Mouse (Mus musculus) MEL (cell line): Measurements from ENCODE around the gene Hipk3. TPM values are rescaled to one million over a fixed set of nuclear protein-coding genes. Genes with fewer than 3 reads are reported as not detected.

Experiments
- DNase-seq: peaks from one replicate; pipeline ENCODE4 v3.0.0; 2011; ENCODE audit warnings: low read depth, low spot score
- H3K27ac ChIP-seq: 2 replicates; pipeline ENCODE4 v1.5.1; 2012; ENCODE audit warnings: low read depth, mild to moderate bottlenecking, control low read depth, low read length, moderate library complexity; ENCODE audit not compliant: control insufficient read depth
- H3K27me3 ChIP-seq, 2 experiments: fragments of 150-350 bp in 1 of 2; sonication (generic) in 1 of 2; 2 replicates each; pipeline ENCODE4 v1.6.1; 2012; ENCODE audit warnings: low read length in 2 of 2, mild to moderate bottlenecking in 2 of 2, improper control_type of control experiment in 1 of 2, moderate library complexity in 1 of 2; ENCODE audit not compliant: insufficient read depth in 2 of 2, control insufficient read depth in 1 of 2
- H3K36me3 ChIP-seq, 2 experiments: 2 replicates each; pipeline ENCODE4 v1.6.1; 2012 to 2014; ENCODE audit warnings: low read length in 2 of 2, improper control_type of control experiment in 1 of 2, inconsistent platforms in 1 of 2, mild to moderate bottlenecking in 1 of 2; ENCODE audit not compliant: insufficient read depth in 2 of 2, control insufficient read depth in 1 of 2
- H3K4me1 ChIP-seq, 2 experiments: fragments of 150-350 bp in 1 of 2; sonication (generic) in 1 of 2; 2 replicates each; pipeline ENCODE4 v1.6.1; 2012; ENCODE audit warnings: low read length in 2 of 2, improper control_type of control experiment in 1 of 2, mild to moderate bottlenecking in 1 of 2; ENCODE audit not compliant: insufficient read depth in 2 of 2, control insufficient read depth in 1 of 2
- H3K4me3 ChIP-seq, 2 experiments: fragments of 150-350 bp in 1 of 2; sonication (generic) in 1 of 2; 2 replicates each; pipeline ENCODE4 v1.5.1; 2012; ENCODE audit warnings: low read depth in 2 of 2, low read length in 2 of 2, mild to moderate bottlenecking in 2 of 2, moderate library complexity in 2 of 2, control low read depth in 1 of 2, improper control_type of control experiment in 1 of 2; ENCODE audit not compliant: control insufficient read depth in 1 of 2, insufficient read depth in 1 of 2
- H3K79me2 ChIP-seq: 2 replicates; pipeline ENCODE4 v1.6.1; 2012; ENCODE audit warnings: mild to moderate bottlenecking, low read length, moderate library complexity; ENCODE audit not compliant: control insufficient read depth, poor library complexity, insufficient read depth
- H3K9ac ChIP-seq: 2 replicates; pipeline ENCODE4 v1.6.1; 2012; ENCODE audit warnings: low read depth, mild to moderate bottlenecking, control low read depth, low read length, moderate library complexity; ENCODE audit not compliant: control insufficient read depth, poor library complexity, severe bottlenecking
- H3K9me3 ChIP-seq: fragments of 150-350 bp; sonication (generic); replicated peaks from 2 replicates; pipeline ENCODE4 v1.6.1; 2012; ENCODE audit warnings: mild to moderate bottlenecking, low read length, improper control_type of control experiment, moderate library complexity; ENCODE audit not compliant: insufficient read depth
- E2F4 ChIP-seq: IDR thresholded peaks from 2 replicates; pipeline ENCODE4 v1.6.1; 2011; ENCODE audit warnings: low read depth, low read length, improper control_type of control experiment, borderline replicate concordance
- RAD21 ChIP-seq: IDR thresholded peaks from 2 replicates; pipeline ENCODE4 v1.6.1; 2011; ENCODE audit warnings: mild to moderate bottlenecking, low read depth, low read length, improper control_type of control experiment
- polyA plus RNA-seq, 2 experiments: library from polyadenylated mRNA; stranded (reverse) in 1 of 2; unstranded in 1 of 2; fragments of >175 nt in 1 of 2; fragments of >200 nt in 1 of 2; gene quantifications; 2 replicates each; pipeline versions ENCODE4 v1.2.1 to v1.2.4; 2012; ENCODE audit warnings: low replicate concordance in 2 of 2, low read depth in 1 of 2; ENCODE audit not compliant: insufficient read length in 2 of 2, insufficient read depth in 1 of 2, missing spikeins in 1 of 2
- total RNA-seq: library from RNA; depleted of rRNA; stranded (reverse); fragments of 300-350 nt; gene quantifications from 2 replicates; pipeline ENCODE4 v1.2.3, GENCODE M21; 2012; rRNA removed

The Hipk3 gene
- total and polyA plus RNA-seq, 3 experiments = 11.9 to 19.4 (median 17.0) TPM

DNA sequence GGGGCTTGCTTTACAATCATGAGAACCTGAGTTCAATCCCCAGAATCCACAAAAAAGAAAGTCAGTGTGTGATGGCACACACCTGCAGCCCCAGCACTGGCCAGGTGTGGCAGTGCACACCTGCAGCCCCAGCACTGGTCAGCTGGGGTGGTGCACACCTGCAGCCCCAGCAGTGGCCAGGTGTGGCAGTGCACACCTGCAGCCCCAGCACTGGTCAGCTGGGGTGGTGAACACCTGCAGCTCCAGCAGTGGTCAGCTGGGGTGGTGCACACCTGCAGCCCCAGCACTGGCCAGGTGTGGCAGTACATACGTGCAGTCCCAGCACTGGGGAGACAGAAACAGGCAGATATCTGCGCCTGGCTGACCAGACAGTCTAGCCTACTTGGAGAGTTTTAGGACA, 116.3 kb downstream of the Hipk3 start:
- no peaks in the 10 kb centered on the region for H3K4me1 ChIP-seq
- TF ChIP-seq RAD21 = no peak
- no peak for TF ChIP-seq E2F4
- H3K79me2 ChIP-seq = no peaks in the 10 kb centered on the region
- peaks cover 0 to 3% of the 10 kb centered on the region in 2 experiments for H3K27me3 ChIP-seq
- no peaks in the 10 kb centered on the region for H3K36me3 ChIP-seq
- H3K27ac ChIP-seq = no peak overlapping the region
- no peak for DNase-seq
- no peak overlapping the region for H3K9ac ChIP-seq
- H3K4me3 ChIP-seq = no peak overlapping the region
- H3K9me3 ChIP-seq = no peaks in the 10 kb centered on the region

Other genes with a start within 250 kb of the Hipk3 start
- 0.46 and 0.69 TPM in 2 replicates for gene D430041D05Rik, start 83.4 kb downstream of the Hipk3 start, total RNA-seq
- gene D430041D05Rik, start 83.4 kb downstream of the Hipk3 start, polyA plus RNA-seq = 1 to 10 TPM in 1 of 2 experiments, not detected in 1; 1.1 TPM
- 11.6 and 13.8 TPM in 2 replicates for gene Cstf3, start 96.1 kb upstream of the Hipk3 start, total RNA-seq
- gene Cstf3, start 96.1 kb upstream of the Hipk3 start, polyA plus RNA-seq = 100 to 1,000 TPM in 1 of 2 experiments, 10 to 100 TPM in 1; 35.7 to 126 TPM
- 26.7 and 28.6 TPM in 2 replicates for gene Tcp11l1, start 217.7 kb upstream of the Hipk3 start, total RNA-seq
- 10 to 100 TPM in 1 of 2 experiments, not detected in 1; 22.1 TPM for gene Tcp11l1, start 217.7 kb upstream of the Hipk3 start, polyA plus RNA-seq
- not detected in 2 replicates for gene Pin1rt1, start 221.9 kb upstream of the Hipk3 start, total RNA-seq
- under 1 TPM in 1 of 2 experiments, not detected in 1; 0.07 TPM for gene Pin1rt1, start 221.9 kb upstream of the Hipk3 start, polyA plus RNA-seq
- 7.1 and 8.0 TPM in 2 replicates for gene Depdc7, start 248.4 kb upstream of the Hipk3 start, total RNA-seq
- gene Depdc7, start 248.4 kb upstream of the Hipk3 start, polyA plus RNA-seq = 1 to 10 TPM in 1 of 2 experiments, not detected in 1; 8.6 TPM